Mouse (Mus musculus) c-Kit-negative CD71-positive TER-119-positive erythroid progenitor cells, embryonic 14.5 days (primary cell): ENCODE data around the gene Tatdn2.
A peak's percentile ranks its signal among the peaks of the same experiment; 100 is the strongest.
"Not testable (repeated sequence)": the region's sequence is repeated elsewhere in the genome, so short reads cannot be mapped to it uniquely, and the experiment has no call there.

Experiments used
- DNase-seq: peaks from one replicate; pipeline ENCODE4 v3.0.0-alpha.2; 2013; ENCODE audit warnings: low read depth, low spot score

Gene Tatdn2

GRCm38 (mm10) chr6:113672029-113672428, 24.8 kb upstream of the Tatdn2 start:
- not testable (repeated sequence) for DNase-seq

- no peak for DNase-seq
Measured at GRCm38 (mm10) chr6:113672989-113673388, 23.9 kb upstream of the Tatdn2 start.

- no peak for DNase-seq
Measured at GRCm38 (mm10) chr6:113675234-113675633, 21.6 kb upstream of the Tatdn2 start.

DNA sequence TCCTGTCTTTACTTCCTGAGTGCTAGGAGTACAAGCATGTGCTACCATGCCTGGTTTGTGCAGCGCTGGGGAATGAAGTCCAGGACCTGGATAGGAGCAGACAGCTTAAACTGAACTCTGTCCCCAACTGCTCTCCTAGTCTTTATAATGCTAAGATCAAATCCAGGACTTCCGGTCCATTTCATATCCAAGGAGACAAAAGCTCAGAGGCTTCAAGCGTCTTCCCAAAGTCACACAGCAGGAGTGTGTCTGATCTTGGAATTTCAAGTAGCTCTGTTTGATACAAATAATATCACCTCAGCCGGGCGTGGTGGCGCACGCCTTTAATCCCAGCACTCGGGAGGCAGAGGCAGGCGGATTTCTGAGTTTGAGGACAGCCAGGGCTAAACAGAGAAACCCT, 20.9 kb upstream of the Tatdn2 start:
- DNase-seq: no peak

- DNase-seq: no peak
Measured at GRCm38 (mm10) chr6:113677070-113677734, 19.6 kb upstream of the Tatdn2 start.

- DNase-seq: no peak
Measured at GRCm38 (mm10) chr6:113678246-113679012, 18.4 kb upstream of the Tatdn2 start.

DNA sequence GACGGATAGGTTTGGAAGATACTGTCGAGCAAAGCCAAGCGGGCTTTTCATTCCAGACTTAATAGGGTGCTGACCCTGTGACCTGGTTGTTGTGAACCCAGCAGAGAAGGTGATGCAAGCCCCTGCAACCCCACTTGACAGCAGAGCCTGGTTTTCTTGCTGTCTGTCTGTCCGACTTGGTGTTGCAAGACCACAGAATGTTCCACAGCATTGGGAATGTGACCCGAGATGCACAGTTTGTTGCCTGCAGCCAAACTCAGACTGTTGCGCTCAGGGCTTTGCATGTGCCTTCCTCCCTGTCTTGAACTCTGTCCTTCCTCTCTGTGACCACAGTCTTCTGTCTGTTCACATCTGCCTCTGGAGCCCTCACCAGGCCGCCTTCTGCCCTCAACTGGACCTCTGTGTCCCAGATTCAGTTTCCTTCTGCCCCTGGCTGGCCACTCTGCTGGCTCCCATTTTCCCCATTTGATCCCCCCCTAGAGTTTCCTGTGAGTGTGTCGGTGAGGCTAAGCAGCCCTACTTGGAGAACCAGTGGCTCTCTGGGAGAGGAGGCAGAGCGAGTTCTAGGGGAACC, 16.8 kb upstream of the Tatdn2 start:
- no peak for DNase-seq

- peak; percentile 60 for DNase-seq
Measured at GRCm38 (mm10) chr6:113681271-113681670, 15.6 kb upstream of the Tatdn2 start.

- DNase-seq: no peak
Measured at GRCm38 (mm10) chr6:113683081-113683825, 13.6 kb upstream of the Tatdn2 start.

GRCm38 (mm10) chr6:113686551-113687125, 10.2 kb upstream of the Tatdn2 start:
- DNase-seq: no peak

- DNase-seq: no peak
Measured at GRCm38 (mm10) chr6:113690008-113690399, 6.8 kb upstream of the Tatdn2 start.

DNA sequence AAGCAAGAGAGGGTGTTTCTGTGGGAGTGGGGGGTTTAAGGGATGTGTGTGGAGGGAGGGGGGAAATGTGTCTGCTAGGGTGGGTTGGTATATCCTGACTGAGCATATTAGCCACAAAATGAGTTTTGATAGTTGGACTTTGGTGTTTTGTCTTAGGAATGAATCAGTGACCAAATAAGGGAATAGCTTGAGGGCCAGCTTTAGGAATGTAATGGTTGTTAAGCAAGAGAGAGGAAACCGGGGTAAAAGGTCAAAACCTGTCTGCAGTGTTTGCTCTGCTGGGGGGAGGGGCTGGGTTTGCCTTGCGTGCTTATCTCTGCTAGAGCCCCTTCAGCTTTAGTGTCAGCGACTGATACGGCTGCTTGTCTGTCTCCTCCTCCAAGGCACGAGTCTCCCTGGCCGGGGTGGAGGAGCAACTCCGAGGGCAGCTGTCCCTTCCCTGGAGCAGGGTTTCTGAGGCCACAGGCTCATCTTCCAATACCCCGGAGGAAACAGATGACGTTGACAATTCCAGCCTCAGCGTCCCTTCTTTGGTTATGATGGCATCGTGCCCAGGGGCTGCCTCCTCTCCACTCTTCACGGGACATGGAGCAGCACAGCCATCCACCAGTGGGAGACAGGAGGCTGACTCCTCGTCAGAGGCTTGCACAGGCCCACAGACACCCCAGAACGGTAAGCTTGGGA, 6.3 kb upstream of the Tatdn2 start:
- peak; percentile 70 for DNase-seq

GRCm38 (mm10) chr6:113691084-113691462, 5.8 kb upstream of the Tatdn2 start:
- DNase-seq: no peak

DNA sequence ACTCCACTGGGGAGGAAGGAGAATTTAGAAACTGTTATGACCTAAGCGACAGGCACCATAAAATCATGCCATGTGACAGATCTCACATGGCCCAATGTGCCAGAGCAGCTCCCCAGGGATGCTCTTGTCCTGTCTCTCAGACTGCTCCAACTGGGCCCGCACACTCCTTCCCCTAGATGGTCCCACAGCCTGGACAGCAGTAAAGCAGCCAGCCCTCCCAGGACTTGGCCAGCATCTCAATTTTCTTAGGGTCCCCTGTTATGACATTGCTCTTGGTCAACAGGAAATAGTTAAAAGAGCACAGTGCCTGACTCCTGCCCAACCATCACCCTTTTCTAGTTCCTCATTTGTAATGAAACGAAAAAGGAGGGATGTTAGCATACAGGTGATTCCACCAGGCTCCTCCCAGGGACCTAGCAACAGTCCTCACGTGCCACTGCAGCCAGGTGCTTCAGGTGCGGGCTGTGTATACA, 4.2 kb upstream of the Tatdn2 start:
- DNase-seq: no peak

DNA sequence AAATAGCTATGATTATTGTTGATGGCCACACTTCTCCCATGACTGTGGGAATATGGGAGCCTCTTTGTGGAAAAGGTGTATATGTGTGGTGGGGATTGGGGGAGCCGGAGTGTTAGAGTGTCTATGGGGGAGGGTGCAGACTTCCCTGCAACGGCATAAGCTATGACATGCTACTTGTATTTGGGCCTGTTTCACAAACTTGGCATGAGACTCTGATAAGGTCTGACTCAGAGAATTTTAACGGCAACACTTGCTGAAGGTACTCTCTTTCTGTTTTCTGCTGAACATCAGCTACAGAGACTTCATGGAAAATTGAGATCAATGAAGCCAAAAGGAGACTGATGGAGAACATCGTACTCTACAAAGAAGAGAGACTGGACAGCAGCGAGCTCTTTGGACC, 3.5 kb upstream of the Tatdn2 start:
- DNase-seq: no peak

- DNase-seq: no peak
Measured at GRCm38 (mm10) chr6:113695203-113695602, 1.6 kb upstream of the Tatdn2 start.

GRCm38 (mm10) chr6:113695766-113696355, 989 bp upstream of the Tatdn2 start:
- no peak for DNase-seq

GRCm38 (mm10) chr6:113697222-113698205, 664 bp downstream of the Tatdn2 start:
- DNase-seq: no peak

DNA sequence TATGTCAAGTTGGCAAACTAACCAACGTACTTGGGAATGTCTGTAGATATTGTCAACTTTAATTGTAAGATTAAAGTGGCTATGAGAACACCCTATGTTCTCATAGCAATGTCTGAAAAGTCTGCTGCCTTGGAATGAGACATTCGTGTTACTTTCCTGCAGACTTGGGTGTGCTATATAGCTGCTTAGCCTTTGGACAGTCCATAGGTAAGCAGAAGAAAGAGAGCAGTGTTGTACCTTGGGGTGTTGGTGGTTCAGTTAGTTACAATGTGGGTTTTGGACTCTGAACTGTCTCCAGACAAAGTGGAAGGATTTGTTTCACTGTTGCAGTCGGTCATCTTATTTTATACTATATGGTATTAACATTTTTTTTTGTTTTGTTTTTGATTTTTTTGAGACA, 15.9 kb downstream of the Tatdn2 start:
- DNase-seq: no peak
